Mouse (Mus musculus): ENCODE data around the gene Tmem145. TPM values are rescaled to one million over a fixed set of nuclear protein-coding genes. Genes with fewer than 3 reads are reported as not detected.

The Tmem145 gene
- polyA plus RNA-seq, 1 experiment from 2014 or later = 0.67 TPM

DNA sequence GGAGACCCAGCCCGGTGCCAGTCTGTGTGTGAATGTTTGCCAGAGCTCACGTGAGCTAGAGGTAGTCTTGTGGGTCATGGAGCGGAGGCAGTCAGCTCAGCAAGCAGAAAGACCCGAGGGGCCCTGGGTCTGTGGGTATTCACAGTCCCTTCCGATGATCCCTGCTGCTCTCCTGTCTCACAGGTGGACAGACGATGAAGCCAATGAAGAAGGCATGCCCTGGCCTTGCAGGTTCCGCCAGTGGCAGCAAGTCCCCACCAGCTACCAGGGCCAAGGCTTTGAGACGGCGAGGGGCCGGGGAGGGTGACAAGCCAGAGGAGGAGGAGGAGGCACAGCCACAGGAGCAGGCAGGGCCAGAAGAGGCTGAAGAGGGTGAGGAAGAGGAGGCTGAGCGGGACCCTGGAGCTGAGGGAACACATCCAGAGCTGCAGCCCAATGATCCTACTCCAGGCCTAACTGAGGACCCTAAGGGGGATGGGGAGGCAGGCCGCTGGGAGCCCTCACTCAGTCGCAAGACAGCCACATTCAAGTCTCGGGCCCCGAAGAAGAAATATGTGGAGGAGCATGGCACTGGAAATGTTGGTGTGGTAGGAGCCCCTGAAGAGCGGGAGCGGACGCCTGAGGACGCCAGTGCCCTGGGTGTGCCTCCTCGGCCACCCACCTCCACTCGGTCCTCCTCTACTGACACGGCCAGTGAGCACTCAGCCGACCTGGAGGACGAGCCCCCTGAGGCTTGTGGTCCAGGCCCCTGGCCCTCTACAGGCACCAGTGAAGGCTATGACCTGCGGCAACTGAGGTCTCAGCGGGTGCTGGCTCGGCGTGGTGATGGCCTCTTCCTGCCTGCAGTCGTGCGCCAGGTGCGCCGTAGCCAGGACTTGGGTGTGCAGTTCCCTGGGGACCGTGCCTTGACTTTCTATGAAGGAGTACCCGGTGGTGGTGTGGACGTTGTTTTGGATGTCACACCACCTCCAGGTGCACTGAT, 35.0 kb upstream of the Tmem145 start:
- H3K4me3 ChIP-seq (ENCODE audit: low read depth, low read length) = no peak overlapping the region
- DNase-seq (ENCODE audit: low spot score) = no peak
- no peak for ATAC-seq (ENCODE audit: low FRiP score, low TSS enrichment)
- TF ChIP-seq EP300 (optimal IDR thresholded peaks at IDR 0.05) (no peak), CTCF (IDR thresholded peaks at IDR 0.05; ENCODE audit: low read depth) (no peak)
- H3K4me1 ChIP-seq (replicated peaks; ENCODE audit: control insufficient read depth, insufficient read depth) = peaks cover 9% of the 10 kb centered on the region
- no peak overlapping the region for H3K27ac ChIP-seq (replicated peaks)
- H3K27me3 ChIP-seq (ENCODE audit: control insufficient read depth, insufficient read depth, low read length) = no peaks in the 10 kb centered on the region
- peaks cover 15% of the 10 kb centered on the region for H3K36me3 ChIP-seq (ENCODE audit: control insufficient read depth, insufficient read depth, low read length)
- WGBS = 91% methylated on average over 35 of the region's 35 CpGs
- no peaks in the 10 kb centered on the region for H3K9me3 ChIP-seq (ENCODE audit: control insufficient read depth, low read length)
- no peak overlapping the region for H3K4me2 ChIP-seq (replicated peaks; ENCODE audit: low read depth)
- no peak overlapping the region for H3K9ac ChIP-seq (ENCODE audit: low read length)

DNA sequence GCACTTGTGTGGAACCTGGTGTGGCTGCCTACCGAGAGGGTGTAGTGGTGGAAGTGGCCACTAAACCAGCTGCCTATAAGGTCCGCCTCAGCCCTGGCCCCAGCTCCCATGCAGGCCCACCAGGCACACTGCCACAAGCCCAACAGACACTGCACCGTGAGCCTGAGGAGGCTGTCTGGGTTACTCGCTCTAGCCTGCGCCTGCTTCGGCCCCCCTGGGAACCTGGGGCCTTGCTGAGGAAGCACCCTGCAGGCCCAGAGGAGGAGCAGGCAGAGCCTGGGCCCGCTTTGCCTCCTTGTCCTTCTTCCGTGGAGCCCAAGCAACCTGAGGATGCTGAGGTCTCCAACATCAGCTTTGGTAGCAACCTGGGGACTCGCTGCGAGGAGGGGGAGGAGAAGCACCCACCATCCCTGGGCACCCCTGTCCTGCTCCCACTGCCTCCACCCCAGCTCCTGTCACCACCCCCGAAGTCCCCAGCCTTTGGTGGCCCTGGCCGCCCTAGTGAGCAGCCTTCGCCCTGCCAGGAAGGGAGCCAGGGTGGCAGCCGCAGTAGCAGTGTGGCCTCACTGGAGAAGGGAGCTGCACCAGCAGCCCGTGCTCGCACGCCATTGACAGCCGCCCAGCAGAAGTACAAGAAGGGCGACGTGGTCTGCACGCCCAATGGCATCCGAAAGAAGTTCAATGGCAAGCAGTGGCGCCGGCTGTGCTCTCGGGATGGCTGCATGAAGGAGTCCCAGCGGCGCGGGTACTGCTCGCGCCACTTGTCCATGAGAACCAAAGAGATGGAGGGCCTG, 34.1 kb upstream of the Tmem145 start:
- H3K27ac ChIP-seq (replicated peaks) = no peak overlapping the region
- no peak overlapping the region for H3K4me2 ChIP-seq (replicated peaks; ENCODE audit: low read depth)
- 89% methylated on average over 29 of the region's 30 CpGs for WGBS
- peaks cover 15% of the 10 kb centered on the region for H3K36me3 ChIP-seq (ENCODE audit: control insufficient read depth, insufficient read depth, low read length)
- no peaks in the 10 kb centered on the region for H3K27me3 ChIP-seq (ENCODE audit: control insufficient read depth, insufficient read depth, low read length)
- no peaks in the 10 kb centered on the region for H3K9me3 ChIP-seq (ENCODE audit: control insufficient read depth, low read length)
- H3K4me1 ChIP-seq (replicated peaks; ENCODE audit: control insufficient read depth, insufficient read depth) = peaks cover 8% of the 10 kb centered on the region
- no peak for ATAC-seq (ENCODE audit: low FRiP score, low TSS enrichment)
- TF ChIP-seq CTCF (IDR thresholded peaks at IDR 0.05; ENCODE audit: low read depth) = no peak
- no peak for TF ChIP-seq EP300 (optimal IDR thresholded peaks at IDR 0.05)
- H3K4me3 ChIP-seq (ENCODE audit: low read depth, low read length) = no peak overlapping the region
- DNase-seq (ENCODE audit: low spot score) = no peak
- H3K9ac ChIP-seq (ENCODE audit: low read length) = no peak overlapping the region

DNA sequence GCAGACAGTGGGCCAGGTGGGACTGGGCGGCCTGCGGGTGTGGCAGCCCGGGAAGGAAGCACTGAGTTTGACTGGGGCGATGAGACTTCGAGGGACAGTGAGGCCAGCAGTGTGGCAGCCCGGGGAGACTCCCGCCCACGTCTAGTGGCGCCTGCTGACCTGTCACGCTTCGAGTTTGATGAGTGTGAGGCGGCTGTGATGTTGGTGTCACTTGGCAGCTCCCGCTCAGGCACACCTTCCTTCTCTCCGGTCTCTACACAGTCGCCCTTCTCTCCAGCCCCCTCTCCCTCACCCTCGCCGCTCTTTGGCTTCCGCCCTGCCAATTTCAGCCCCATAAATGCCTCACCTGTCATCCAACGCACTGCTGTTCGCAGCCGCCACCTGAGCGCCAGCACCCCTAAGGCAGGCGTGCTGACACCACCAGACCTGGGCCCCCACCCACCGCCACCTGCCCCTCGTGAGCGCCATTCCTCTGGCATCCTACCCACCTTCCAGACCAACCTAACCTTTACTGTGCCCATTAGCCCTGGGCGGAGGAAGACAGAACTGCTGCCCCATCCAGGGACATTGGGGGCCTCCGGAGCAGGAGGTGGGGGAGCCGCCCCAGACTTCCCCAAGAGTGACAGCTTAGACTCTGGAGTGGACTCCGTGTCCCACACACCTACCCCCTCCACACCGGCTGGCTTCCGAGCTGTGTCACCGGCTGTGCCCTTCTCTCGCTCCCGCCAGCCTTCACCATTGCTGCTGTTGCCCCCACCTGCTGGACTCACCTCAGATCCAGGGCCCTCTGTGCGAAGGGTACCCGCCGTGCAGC, 33.3 kb upstream of the Tmem145 start:
- no peak overlapping the region for H3K4me3 ChIP-seq (ENCODE audit: low read depth, low read length)
- no peak overlapping the region for H3K27ac ChIP-seq (replicated peaks)
- ATAC-seq (ENCODE audit: low FRiP score, low TSS enrichment) (no peak), DNase-seq (ENCODE audit: low spot score) (no peak)
- WGBS = 87% methylated on average over 37 of the region's 38 CpGs
- H3K9ac ChIP-seq (ENCODE audit: low read length) = no peak overlapping the region
- H3K4me1 ChIP-seq (replicated peaks; ENCODE audit: control insufficient read depth, insufficient read depth) = peaks cover 6% of the 10 kb centered on the region
- peaks cover 15% of the 10 kb centered on the region for H3K36me3 ChIP-seq (ENCODE audit: control insufficient read depth, insufficient read depth, low read length)
- H3K27me3 ChIP-seq (ENCODE audit: control insufficient read depth, insufficient read depth, low read length) = no peaks in the 10 kb centered on the region
- no peak overlapping the region for H3K4me2 ChIP-seq (replicated peaks; ENCODE audit: low read depth)
- no peak for TF ChIP-seq EP300 (optimal IDR thresholded peaks at IDR 0.05)
- no peak for TF ChIP-seq CTCF (IDR thresholded peaks at IDR 0.05; ENCODE audit: low read depth)
- no peaks in the 10 kb centered on the region for H3K9me3 ChIP-seq (ENCODE audit: control insufficient read depth, low read length)

DNA sequence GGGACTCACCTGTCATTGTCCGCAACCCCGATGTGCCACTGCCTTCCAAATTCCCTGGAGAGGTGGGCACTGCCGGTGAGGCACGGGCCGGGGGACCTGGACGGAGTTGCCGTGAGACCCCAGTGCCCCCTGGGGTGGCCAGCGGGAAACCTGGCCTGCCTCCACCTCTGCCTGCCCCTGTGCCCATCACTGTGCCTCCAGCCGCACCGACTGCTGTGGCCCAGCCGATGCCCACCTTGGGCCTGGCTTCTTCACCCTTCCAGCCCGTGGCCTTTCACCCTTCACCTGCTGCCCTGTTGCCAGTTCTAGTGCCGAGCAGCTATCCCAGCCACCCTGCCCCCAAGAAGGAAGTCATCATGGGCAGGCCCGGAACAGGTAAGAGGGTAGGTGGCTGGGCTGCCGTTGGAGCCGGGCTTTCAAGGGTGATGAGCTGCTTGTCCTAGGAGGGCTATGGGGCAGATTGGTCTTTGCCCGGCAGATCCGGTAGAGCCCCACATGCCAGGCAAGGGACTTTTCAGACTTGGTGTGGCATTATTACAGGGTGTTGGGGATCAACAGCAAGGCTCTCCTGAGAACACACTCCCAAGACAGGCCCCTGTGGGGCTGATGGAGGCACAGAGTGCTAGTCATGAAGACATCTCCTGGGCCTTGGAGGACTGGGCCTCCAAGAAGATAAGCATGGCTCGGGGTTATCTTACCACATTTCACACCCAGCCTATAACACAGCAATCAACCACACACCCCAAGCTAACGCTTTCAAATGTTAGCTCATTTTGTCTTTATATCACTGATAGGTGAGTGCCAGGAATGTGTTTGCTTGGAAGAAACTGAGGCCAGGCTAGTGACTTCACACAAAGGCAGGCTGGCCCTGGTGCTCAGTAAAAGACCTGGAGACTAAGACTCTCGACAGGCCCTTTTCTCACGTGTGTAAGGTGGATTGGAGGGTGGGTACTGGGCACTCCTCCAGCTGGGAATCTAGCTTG, 32.4 kb upstream of the Tmem145 start:
- Histone ChIP-seq H3K27ac (replicated peaks) (no peak overlapping the region), H3K27me3 (ENCODE audit: control insufficient read depth, insufficient read depth, low read length) (no peaks in the 10 kb centered on the region), H3K9me3 (ENCODE audit: control insufficient read depth, low read length) (no peaks in the 10 kb centered on the region), H3K9ac (ENCODE audit: low read length) (no peak overlapping the region), H3K36me3 (ENCODE audit: control insufficient read depth, insufficient read depth, low read length) (peaks cover 15% of the 10 kb centered on the region), H3K4me1 (replicated peaks; ENCODE audit: control insufficient read depth, insufficient read depth) (peaks cover 6% of the 10 kb centered on the region), H3K4me2 (replicated peaks; ENCODE audit: low read depth) (no peak overlapping the region; the same call in 1 of the 2 replicates), H3K4me3 (ENCODE audit: low read depth, low read length) (no peak overlapping the region)
- 82% methylated on average over 22 of the region's 22 CpGs for WGBS
- DNase-seq (ENCODE audit: low spot score) = no peak
- ATAC-seq (ENCODE audit: low FRiP score, low TSS enrichment) = no peak
- TF ChIP-seq CTCF (IDR thresholded peaks at IDR 0.05; ENCODE audit: low read depth) (no peak), EP300 (optimal IDR thresholded peaks at IDR 0.05) (no peak)

Measured in stomach, postnatal 0 days (tissue).